Mouse (Mus musculus) midbrain, embryonic 15.5 days (tissue): ENCODE data around the gene Gm17174. TPM values are rescaled to one million over a fixed set of nuclear protein-coding genes. Genes with fewer than 3 reads are reported as not detected.
"Not testable (repeated sequence)": the region's sequence is repeated elsewhere in the genome, so short reads cannot be mapped to it uniquely, and the experiment has no call there.

Experiments used
- ATAC-seq: fragments of 200-750 bp; cut with Nextera tagmentation; replicated peaks from 2 replicates; pipeline ENCODE4 v1.8.0; 2017; ENCODE audit warnings: moderate TSS enrichment
- H3K27ac ChIP-seq: fragments of 300-500 bp; sonication (generic); 2 replicates; pipeline ENCODE4 v1.5.1; 2015; ENCODE audit warnings: mild to moderate bottlenecking, inconsistent platforms
- H3K27me3 ChIP-seq: fragments of 300-500 bp; sonication (generic); replicated peaks from 2 replicates; pipeline ENCODE4 v1.6.1; 2015; ENCODE audit warnings: inconsistent platforms
- H3K36me3 ChIP-seq: fragments of 300-500 bp; sonication (generic); replicated peaks from 2 replicates; pipeline ENCODE4 v1.6.1; 2015; ENCODE audit warnings: inconsistent platforms
- H3K4me1 ChIP-seq: fragments of 300-500 bp; sonication (generic); 2 replicates; pipeline ENCODE4 v1.6.1; 2015; ENCODE audit warnings: inconsistent platforms
- H3K4me2 ChIP-seq: fragments of 300-500 bp; sonication (generic); 2 replicates; pipeline ENCODE4 v1.6.1; 2015; ENCODE audit warnings: inconsistent platforms, mild to moderate bottlenecking, moderate library complexity
- H3K4me3 ChIP-seq: fragments of 300-500 bp; sonication (generic); 2 replicates; pipeline ENCODE4 v1.5.1; 2015; ENCODE audit warnings: mild to moderate bottlenecking, inconsistent platforms
- H3K9ac ChIP-seq: fragments of 300-500 bp; sonication (generic); 2 replicates; pipeline ENCODE4 v1.6.1; 2015; ENCODE audit warnings: mild to moderate bottlenecking, inconsistent platforms
- H3K9me3 ChIP-seq: fragments of 300-500 bp; sonication (generic); 2 replicates; pipeline ENCODE4 v1.6.1; 2016; ENCODE audit warnings: inconsistent platforms
- WGBS: fragments of 180-500 bp; shearing (Covaris S2); methylation state at CpG from one replicate; pipeline ENCODE4 v1.1.7; 2015; ENCODE audit warnings: mixed read lengths; 5-methylcytosine and 5-hydroxymethylcytosine counted together
- polyA plus RNA-seq: library from polyadenylated mRNA; unstranded; fragments of >200 nt; fragmentation: Nextera tagmentation; extraction: Ambion mirVana; gene quantifications from 2 replicates; pipeline ENCODE4 v1.2.1, GENCODE M21; 2015

Gm17174 gene
- not detected in 2 replicates for polyA plus RNA-seq

DNA sequence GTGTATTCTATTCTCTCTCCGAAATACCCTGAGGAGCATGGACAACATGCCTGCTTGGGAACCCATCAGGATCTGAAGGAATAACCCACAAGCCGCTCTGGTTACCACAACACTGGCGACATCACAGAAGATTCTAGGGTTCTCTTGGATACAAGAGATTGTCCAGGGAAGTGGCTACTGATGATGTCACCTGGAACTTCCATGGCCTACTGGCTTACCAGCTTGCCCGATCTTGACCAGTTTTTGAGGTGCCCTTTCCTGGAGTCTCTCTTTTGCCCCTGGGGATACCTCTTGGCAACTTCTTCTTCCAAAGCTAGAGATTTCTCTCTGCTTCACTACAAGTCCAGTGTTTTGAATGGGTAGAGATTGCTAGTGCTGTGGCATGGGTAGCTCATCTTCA is at the start of gene Gm17174:
TSS of gene Gm17174 (minus strand) at position 101 of the 400 bp plus-strand sequence.
- H3K36me3 ChIP-seq, H3K4me1 ChIP-seq, ATAC-seq, H3K9me3 ChIP-seq, H3K27ac ChIP-seq, H3K4me2 ChIP-seq, H3K9ac ChIP-seq, H3K4me3 ChIP-seq, H3K27me3 ChIP-seq: not testable (repeated sequence)
- 93% methylated on average over 4 of the region's 4 CpGs for WGBS

DNA sequence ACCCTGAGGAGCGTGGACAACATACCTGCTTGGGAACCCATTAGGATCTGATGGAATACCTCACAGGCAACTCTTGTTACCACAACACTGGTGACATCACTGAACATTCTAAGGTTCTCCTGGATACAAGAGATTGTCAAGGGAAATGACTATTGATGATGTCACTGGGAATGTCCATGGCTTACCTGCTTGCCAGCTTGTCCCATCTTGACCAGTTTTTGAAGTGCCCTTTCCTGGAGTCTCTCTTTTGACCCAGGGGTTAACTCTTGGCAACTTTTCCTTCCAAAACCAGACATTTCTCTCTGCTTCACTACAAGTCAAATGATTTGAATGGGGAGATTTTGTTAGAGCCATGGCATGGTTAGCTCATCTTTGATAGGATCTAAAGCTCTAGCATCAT is 43.6 kb upstream of the Gm17174 start, which contains the start of gene Gm4181:
TSS of gene Gm4181 (minus strand) at position 101 of the 400 bp plus-strand sequence.
- not testable (repeated sequence) for H3K4me3 ChIP-seq, H3K9ac ChIP-seq, H3K36me3 ChIP-seq, H3K27ac ChIP-seq, H3K9me3 ChIP-seq, H3K4me1 ChIP-seq, H3K4me2 ChIP-seq, ATAC-seq, H3K27me3 ChIP-seq
- WGBS, result 85% methylated on average over 1 of the region's 1 CpGs

DNA sequence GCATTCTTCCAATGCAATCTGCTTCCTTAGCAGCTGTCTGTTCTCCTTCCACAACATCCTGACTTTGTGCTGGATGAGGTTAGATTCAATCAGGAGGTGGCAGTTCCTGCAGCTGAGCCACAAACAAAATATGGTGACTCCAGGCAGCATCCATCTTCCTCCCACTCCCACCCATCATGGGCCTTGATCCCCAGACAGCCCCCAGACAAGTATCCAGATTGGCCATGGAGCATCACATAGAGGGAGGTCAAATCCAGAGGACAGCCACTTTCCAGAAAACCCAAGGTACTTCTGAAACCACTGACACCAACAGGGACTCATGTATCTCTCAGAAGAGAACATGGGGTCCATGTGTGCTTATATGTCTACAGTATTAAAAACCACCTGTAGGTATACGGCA is 40.5 kb upstream of the Gm17174 start:
- H3K9me3 ChIP-seq, H3K4me1 ChIP-seq, H3K4me3 ChIP-seq, H3K36me3 ChIP-seq, H3K27ac ChIP-seq, ATAC-seq, H3K9ac ChIP-seq, H3K27me3 ChIP-seq, H3K4me2 ChIP-seq: not testable (repeated sequence)
- WGBS, result 94% methylated on average over 1 of the region's 1 CpGs

DNA sequence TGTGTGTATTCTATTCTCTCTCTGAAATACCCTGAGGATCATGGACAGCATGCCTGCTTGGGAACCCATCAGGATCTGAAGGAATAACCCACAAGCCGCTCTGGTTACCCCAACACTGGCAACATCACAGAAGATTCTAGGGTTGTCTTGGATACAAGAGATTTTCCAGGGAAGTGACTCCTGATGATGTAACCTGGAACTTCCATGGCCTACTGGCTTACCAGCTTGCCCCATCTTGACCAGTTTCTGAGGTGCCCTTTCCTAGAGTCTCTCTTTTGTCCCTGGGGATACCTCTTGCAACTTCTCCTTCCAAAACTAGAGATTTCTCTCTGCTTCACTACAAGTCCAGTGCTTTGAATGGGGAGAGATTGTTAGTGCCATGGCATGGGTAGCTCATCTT is 19.3 kb upstream of the Gm17174 start, which contains the start of gene Gm17078:
TSS of gene Gm17078 (minus strand) at position 101 of the 400 bp plus-strand sequence.
- Histone ChIP-seq H3K27me3 (no peaks in the 10 kb centered on the region), H3K4me2 (no peak within 1 kb of the TSS), H3K4me1 (no peaks in the 10 kb centered on the region), H3K9me3 (no peaks in the 10 kb centered on the region), H3K27ac (no peak within 1 kb of the TSS), H3K9ac (no peak within 1 kb of the TSS), H3K36me3 (no peaks in the 10 kb centered on the region), H3K4me3 (no peak within 1 kb of the TSS)
- no peak for ATAC-seq
- WGBS, result 78% methylated on average over 1 of the region's 1 CpGs

DNA sequence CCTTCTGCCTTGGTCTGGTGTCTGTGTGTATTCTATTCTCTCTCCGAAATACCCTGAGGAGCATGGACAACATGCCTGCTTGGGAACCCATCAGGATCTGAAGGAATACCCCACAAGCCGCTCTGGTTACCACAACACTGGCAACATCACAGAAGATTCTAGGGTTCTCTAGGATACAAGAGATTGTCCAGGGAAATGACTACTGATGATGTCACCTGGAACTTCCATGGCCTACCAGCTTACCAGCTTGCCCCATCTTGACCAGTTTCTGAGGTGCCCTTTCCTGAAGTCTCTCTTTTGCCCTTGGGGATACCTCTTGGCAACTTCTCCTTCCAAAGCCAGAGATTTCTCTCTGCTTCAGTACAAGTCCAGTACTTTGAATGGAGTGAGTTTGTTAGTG is 18.0 kb downstream of the Gm17174 start, which contains the start of gene Gm17175:
TSS of gene Gm17175 (minus strand) at position 101 of the 400 bp plus-strand sequence.
- H3K4me3 ChIP-seq, H3K36me3 ChIP-seq: not testable (repeated sequence)

DNA sequence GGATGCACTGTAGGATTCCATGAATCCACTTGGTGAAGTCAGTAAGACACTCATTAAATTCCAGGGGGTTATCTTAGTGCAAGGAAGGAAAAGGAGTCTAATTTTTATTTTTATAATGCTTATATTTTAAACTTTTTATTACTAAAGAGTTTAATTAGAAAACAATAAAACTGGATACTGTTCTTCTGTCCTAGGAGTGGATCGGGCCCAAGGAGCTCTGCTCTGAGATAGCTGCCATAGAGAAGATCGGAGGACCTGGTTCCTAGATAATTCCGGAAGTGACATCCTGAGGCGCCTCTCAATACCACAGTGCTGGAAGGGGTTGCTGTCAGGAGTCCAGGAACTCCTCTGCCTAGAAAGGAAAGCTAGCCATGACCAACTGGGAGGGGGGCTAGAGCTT is 39.4 kb downstream of the Gm17174 start, which contains the start of gene Gm5622:
TSS of gene Gm5622 (plus strand) at position 301 of the 400 bp plus-strand sequence.
- ATAC-seq, result no peak
- Histone ChIP-seq H3K27me3 (no peaks in the 10 kb centered on the region), H3K4me2 (no peak within 1 kb of the TSS), H3K4me3 (no peak within 1 kb of the TSS), H3K4me1 (no peaks in the 10 kb centered on the region), H3K36me3 (no peaks in the 10 kb centered on the region), H3K27ac (no peak within 1 kb of the TSS), H3K9ac (no peak within 1 kb of the TSS), H3K9me3 (no peaks in the 10 kb centered on the region)
- WGBS, result 92% methylated on average over 4 of the region's 4 CpGs

More for the DNA sequence above, 18.0 kb downstream of the Gm17174 start, which contains the start of gene Gm17175:
- H3K4me1 ChIP-seq, H3K4me2 ChIP-seq, H3K27me3 ChIP-seq, H3K9ac ChIP-seq, H3K27ac ChIP-seq, ATAC-seq, H3K9me3 ChIP-seq: not testable (repeated sequence)
- WGBS, result 91% methylated on average over 2 of the region's 2 CpGs

Other genes starting within 250 kb of the Gm17174 start
- gene Gm7247, start 230.4 kb downstream of the Gm17174 start, polyA plus RNA-seq, result not detected in 2 replicates
- not detected in 2 replicates for gene Vmn2r88, start 181.3 kb downstream of the Gm17174 start, polyA plus RNA-seq
- not detected in 2 replicates for gene Vmn2r89, start 140.3 kb downstream of the Gm17174 start, polyA plus RNA-seq
- gene Gm5622, start 39.3 kb downstream of the Gm17174 start, polyA plus RNA-seq, result not detected in 2 replicates
- not detected in 2 replicates for gene Gm17175, start 18.1 kb downstream of the Gm17174 start, polyA plus RNA-seq
- not detected in 2 replicates for gene Gm17078, start 19.2 kb upstream of the Gm17174 start, polyA plus RNA-seq
- not detected in 2 replicates for gene Gm4181, start 43.5 kb upstream of the Gm17174 start, polyA plus RNA-seq
- gene Gm17079, start 103.3 kb upstream of the Gm17174 start, polyA plus RNA-seq, result not detected in 2 replicates
- gene Gm5800, start 125.0 kb upstream of the Gm17174 start, polyA plus RNA-seq, result not detected in 2 replicates
- gene Ang4, start 181.5 kb upstream of the Gm17174 start, polyA plus RNA-seq, result not detected in 2 replicates
- not detected in 2 replicates for gene AY358078, start 207.9 kb upstream of the Gm17174 start, polyA plus RNA-seq